Mouse (Mus musculus): ENCODE measurements around the gene Rpl27.
"Not testable (repeated sequence)": the region's sequence is repeated elsewhere in the genome, so short reads cannot be mapped to it uniquely, and the experiment has no call there.

Rpl27 gene

DNA sequence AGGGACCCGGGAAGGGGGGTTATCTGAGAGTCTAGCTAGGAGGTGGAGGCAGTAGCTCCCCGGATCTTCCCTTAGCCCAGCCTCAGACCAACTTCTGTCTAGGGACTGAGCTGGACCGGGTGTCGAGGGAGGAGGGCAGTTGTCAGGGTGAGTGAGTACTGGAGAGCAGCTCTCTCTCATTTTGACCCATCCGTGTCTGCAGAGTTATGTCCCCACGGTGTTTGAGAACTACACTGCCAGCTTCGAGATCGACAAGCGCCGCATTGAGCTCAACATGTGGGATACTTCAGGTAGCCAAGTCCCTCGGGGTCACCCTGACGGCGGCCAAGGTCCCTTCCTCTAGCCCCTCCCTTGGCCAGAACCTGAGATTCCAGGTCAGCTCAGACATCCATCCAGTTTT is 26.6 kb downstream of the Rpl27 start:
- no peak for DNase-seq (ENCODE audit: low spot score)

DNA sequence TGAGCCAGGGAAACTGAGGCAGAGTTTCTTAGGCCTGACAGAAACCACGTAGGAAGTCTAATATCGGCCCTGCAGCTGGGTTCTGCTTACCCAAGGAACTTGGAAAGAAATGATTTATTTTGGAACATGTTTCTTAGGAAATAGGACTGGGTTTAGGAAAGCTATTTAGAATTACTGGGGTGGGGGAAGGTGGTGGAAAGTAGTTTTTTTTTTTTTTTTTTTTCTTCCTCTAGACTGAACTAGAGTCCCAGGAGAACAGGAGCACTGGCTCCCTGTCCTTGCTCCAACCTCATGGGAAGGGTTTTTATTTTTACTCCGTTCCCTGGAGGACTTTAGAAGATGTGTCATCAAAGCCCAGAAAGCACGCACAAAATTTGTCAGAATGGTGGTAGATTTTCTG is 27.1 kb downstream of the Rpl27 start:
- DNase-seq (ENCODE audit: low spot score): no peak

DNA sequence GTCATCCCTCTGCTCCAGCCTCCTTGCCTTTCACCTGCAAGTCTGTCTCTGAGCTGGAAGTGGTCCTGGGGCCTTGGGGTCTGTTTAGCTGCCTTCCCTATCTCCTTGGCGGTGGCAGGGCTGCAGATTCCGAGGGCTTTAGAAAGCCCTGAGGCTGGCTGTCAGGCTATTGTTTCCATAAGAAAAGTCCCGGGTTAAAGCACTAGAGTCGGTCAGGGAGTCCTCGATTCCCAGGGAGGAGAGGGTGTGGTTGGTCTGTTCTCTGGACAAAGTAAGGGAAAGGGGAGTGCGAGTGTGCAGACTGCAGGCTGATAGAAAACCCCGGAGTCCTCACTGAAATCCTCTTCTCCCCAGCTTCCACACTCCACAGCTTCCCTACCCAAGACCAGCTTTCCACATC is 28.1 kb downstream of the Rpl27 start:
- no peak for DNase-seq (ENCODE audit: low spot score)

DNA sequence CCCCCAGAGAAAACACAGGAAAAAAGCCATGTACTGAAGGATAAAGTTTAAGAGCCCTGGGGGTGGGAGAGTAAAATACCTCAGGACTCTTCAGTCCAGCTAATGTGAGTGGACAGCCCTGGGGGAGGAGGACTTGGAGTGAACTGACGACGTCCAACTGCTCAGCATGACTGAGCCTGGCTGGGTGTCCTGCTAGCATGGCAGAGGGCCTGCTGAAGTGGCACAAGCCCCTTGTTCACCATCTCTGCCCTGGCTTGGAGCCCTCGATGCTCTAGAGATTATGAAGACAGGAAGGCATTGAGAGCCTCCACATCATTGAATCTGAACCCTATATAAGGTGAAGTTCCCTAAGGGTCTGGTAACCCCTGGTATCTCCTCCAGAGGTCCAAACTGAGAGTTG is 29.8 kb downstream of the Rpl27 start:
- no peak for DNase-seq (ENCODE audit: low spot score)

DNA sequence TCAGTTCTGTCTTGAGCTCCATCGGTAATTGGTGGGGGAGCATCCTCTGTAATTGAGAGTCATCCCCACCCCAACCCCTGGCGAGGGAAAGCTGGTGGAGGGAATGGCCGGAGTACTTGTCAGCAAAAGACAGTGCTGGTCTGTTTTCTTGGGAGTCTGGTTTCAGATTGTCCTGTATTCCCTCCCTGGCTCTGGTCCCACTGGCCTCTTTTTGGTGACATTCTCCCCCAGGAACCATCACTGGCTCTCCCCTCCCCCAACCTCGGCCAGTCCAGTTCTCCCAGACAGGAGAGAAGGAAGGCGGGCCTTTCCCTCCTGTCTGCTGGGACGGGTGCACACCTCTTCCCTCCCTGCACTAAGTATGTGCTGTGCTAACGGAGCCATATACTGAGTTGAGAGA is 30.2 kb downstream of the Rpl27 start:
- DNase-seq (ENCODE audit: low spot score): no peak

DNA sequence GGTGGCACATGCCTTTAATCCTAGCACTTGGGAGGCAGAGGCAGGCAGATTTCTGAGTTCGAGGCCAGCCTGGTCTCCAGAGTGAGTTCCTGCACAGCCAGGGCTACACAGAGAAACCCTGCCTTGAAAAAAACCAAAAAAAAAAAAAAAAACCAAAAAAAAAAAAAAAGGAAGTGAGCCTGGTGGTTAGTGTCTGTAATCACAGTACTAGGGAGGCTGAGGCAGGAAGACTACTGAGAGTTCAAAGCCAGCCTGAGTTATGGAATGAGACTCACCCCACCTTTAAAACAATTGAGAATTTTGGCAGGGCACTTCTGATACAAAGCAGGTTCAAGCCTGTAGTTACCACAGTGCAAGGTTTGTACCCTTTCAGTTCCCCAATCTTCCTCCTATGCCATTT is 31.6 kb downstream of the Rpl27 start:
- not testable (repeated sequence) for DNase-seq (ENCODE audit: low spot score)

DNA sequence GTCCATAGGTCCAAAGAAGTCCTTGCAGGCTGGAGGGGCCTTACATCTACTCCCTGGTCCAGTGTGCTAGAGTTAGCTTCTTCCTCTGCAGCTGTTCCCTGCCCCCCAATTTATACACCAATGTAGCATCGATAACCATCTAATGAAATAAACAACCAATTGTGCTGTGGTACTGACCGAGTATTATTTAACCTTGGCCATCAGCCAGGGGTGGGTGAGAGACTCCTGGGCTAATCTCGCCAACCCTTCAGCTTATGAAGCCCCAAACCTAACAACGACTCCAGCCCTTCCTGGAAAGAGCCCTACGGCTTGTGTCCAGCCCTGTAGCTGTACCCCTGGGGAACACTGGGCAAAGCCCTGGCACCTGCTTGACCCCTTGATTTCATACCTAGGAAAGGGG is 32.2 kb downstream of the Rpl27 start:
- DNase-seq (ENCODE audit: low spot score): no peak

DNA sequence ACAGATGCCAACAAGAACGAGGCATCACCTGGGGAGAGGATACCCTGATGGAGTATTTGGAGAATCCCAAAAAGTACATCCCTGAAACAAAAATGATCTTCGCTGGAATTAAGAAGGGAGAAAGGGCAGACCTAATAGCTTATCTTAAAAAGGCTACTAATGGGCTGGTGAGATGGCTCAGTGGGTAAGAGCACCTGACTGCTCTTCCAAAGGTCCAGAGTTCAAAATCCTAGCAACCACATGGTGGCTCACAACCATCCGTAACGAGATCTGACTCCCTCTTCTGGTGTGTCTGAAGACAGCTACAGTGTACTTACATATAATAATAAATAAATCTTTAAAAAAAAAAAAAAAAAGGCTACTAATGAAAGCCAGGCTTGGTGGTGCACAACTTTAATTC is 34.3 kb downstream of the Rpl27 start:
- DNase-seq (ENCODE audit: low spot score): not testable (repeated sequence)

DNA sequence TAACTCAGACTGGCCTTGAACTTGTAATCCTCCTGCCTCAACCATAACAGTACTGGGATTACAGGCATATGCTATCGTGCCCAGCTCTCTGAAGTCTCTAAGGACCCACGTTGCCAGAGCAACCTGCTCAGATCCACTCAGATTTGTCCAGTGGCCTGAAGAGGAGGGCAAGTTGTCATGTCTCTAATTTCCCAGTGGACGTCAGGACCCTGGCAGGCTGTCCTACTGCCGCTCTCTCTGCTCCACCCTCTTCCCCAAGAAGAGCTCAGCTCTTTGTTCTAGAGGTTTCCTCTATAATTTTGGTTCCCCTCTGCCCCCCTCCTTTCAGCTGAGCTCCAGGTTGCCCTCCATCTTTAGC is 35.1 kb downstream of the Rpl27 start:
- no peak for DNase-seq (ENCODE audit: low spot score)

DNA sequence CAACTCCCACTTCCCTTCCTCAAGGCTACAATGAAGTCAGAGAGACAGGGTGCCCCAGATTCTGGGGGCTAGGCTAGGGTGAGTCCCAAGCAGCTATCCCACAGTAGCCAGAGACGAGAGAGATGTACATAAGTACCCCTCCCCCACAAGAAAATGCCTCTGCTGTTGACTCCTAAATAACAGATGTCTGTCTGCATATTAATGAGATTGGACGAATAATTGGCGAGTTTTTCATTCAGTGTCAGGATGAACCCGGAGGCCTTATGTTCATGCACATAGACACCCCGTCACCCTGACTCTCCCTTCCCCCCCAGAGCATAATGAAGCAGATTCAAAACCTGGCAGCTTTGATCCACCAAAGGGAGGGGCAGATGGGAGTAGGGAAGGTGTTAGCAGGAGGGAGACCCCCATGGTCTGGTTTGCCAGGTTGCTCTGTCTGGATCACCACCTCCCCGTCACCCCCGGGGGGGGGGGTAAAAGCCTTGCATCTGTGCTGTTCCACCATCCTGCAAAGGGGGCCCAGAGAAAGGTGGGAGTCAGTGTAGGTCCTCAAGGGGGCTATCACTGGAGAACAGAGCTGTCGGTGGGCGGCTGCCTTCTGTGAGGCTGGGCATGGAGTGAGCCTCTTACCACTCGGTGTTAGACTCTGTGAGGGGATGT is 35.6 kb downstream of the Rpl27 start:
- no peak for DNase-seq (ENCODE audit: low spot score)

DNA sequence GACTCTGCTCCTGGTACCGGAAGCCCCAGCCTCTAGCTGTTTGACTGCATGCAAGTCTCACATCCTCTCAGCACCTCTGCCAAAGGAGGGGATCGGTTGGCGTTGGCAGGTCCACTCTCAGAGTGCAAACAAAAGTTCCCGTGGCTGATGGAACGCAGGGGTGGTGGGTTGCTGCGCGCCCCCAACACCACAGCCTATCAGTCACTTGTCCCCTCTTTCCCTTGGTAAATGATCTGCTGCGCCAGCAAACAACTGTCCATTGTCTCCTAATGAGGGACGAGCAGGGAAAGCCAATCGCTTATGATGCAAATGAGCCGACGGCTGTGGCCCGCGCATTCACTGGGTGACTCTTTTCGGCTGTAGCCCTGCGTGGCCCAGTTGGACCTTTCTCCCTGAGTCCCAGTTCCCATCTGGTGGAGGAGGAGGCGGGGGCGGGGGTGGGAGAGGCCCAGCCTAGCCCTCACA is 37.1 kb downstream of the Rpl27 start:
- no peak for DNase-seq (ENCODE audit: low spot score)

DNA sequence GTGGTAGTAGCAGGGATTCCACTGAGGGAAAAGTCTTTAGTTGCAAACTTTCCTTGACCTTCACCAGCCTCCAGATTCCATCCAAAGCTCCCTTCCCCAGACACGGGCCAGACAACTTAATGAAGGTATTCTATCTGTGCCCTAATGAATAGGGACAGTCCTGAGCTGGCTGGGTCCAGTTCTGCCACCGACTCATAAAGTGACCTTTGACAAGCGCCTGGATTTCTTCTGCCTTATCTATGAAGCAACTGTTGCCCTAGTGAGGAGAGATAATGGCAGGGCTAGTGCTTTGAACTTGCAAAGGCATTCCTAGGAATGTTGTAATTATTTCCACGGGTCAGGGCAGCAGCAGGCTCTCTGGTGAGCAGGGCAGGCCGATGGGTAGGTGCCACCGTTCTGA is 38.8 kb downstream of the Rpl27 start:
- no peak for DNase-seq (ENCODE audit: low spot score)

DNA sequence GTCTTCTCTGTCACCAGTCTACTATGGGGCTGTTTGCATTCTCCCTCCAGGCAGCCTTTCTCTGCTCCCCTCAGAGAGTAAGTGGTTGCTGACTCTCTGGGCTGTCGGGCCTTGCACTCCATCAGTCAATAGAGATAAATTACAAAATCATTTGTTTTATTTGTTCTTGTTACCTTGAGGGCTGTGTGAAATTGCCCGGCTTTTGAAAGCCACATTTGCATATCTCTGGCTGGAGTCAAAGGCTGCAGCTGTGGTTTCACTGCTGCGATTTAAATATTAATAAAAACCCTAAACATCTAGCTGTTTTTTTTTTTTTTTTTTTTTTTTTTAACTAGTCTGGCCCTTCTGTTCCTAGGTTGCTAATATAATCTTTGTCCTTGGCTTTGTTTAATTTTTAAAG is 41.7 kb downstream of the Rpl27 start:
- DNase-seq (ENCODE audit: low spot score): no peak

DNA sequence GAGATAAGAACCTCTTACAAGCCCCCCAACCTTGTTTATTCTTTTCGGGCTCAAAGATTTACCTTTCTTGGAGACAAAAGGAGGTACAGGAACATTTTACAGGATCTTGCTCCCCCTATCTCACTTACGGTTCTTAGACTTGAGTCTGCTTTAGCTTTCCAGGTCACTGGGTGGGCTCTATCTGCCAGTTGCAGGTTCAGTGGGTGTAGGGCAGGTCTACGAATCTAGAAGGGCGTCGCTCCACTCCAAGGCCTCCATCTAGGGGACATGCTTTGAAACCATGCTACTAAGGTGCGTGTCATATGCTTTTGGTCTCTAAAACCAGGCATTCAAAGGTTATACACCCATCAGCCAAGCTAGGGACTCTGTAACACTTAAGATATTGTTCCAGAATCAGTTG is 42.1 kb downstream of the Rpl27 start:
- no peak for DNase-seq (ENCODE audit: low spot score)

DNA sequence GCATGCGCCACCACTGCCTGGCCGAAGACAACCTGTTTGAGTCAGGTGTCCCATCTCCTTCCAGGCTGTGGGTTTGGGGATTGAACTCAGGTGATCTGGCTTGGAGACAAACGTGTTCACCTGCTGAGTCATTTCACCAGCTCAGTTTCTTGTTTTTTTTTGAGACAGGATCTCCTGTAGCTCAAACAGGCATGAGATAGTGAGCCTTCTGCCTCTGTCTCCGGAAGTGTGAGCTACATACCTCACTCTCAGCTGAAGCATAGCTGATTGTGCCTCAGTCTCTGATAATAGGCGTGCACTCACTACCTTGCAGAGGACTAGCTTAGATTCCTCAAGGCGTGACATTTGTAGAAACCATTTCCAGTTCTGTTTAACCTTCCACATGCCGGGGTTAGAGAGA is 42.7 kb downstream of the Rpl27 start:
- no peak for DNase-seq (ENCODE audit: low spot score)

DNA sequence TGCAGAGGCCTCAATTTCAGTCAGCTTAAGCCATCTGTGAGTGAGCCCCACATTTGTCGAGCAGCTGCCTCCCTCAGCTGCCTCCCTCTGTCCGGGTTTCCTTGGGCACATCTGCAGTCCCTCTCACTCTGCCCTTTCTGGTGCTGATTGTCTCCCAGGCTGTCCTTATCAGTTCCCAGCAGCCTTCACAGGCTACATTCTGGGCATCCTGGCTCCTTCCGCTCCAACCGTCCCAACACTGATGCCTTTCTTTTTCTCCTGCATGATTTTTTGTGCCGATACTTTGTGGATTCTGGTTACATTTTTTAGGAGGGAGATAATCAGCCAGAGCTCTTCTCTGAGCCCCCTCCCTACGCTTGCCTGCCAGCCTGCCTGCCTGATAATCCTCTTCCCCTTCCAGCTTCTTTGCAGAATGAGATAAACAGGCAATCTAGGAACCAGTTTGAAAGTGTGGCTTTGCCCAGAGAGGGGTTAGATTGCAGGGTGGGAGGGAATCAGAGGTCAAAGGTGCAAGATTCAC is 43.5 kb downstream of the Rpl27 start:
- no peak for DNase-seq (ENCODE audit: low spot score)

DNA sequence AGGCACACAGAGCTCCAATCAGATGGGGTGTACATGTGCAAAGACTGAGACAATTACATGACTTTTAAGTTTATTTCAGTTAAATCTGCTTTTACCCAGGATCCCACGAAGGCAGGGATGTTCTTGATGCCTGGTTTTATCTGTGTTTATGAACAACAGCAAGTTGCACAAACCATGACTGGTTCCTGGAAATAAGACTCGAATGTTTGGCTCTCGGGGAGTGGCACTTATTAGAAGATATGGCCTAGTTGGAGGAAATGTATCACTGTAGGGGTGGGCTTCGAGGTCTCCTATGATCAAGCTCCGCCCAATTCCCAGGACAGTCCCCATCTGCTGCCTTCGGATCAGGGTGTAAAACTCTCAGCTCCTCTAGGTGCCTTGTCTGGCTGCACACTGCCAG is 44.0 kb downstream of the Rpl27 start:
- no peak for DNase-seq (ENCODE audit: low spot score)

All from T-cell, adult 2 months (primary cell).